Mouse (Mus musculus): ENCODE measurements around the gene Kcnip3.

Kcnip3 gene

GRCm38 (mm10) chr2:127522006-127522441 lies at the start of gene Kcnip3:
Kcnip3 (minus strand) TSS chr2:127522094.
- no peak for DNase-seq

- DNase-seq: peak; percentile 82 to 90
Measured at GRCm38 (mm10) chr2:127559070-127559966, 37.4 kb upstream of the Kcnip3 start.

- no peak for DNase-seq
Measured at GRCm38 (mm10) chr2:127551078-127551477, 29.2 kb upstream of the Kcnip3 start.

- no peak for DNase-seq
Measured at GRCm38 (mm10) chr2:127550446-127550845, 28.6 kb upstream of the Kcnip3 start.

- DNase-seq: no peak
Measured at GRCm38 (mm10) chr2:127549711-127550110, 27.8 kb upstream of the Kcnip3 start.

GRCm38 (mm10) chr2:127548342-127549074 lies 26.6 kb upstream of the Kcnip3 start:
- no peak for DNase-seq

GRCm38 (mm10) chr2:127541697-127542096 lies 19.8 kb upstream of the Kcnip3 start:
- no peak for DNase-seq

- DNase-seq: peak; percentile 29 to 58
Measured at GRCm38 (mm10) chr2:127541185-127541584, 19.3 kb upstream of the Kcnip3 start, which contains the start of gene Prom2. Prom2 (minus strand) TSS chr2:127541467.

GRCm38 (mm10) chr2:127539494-127539893 lies 17.6 kb upstream of the Kcnip3 start:
- DNase-seq: no peak

- no peak for DNase-seq
Measured at GRCm38 (mm10) chr2:127537548-127537947, 15.7 kb upstream of the Kcnip3 start.

GRCm38 (mm10) chr2:127535363-127535762 lies 13.5 kb upstream of the Kcnip3 start:
- DNase-seq: no peak

GRCm38 (mm10) chr2:127532379-127532778 lies 10.5 kb upstream of the Kcnip3 start:
- DNase-seq: peak in 1 of 2 experiments; percentile 24

GRCm38 (mm10) chr2:127531592-127531991 lies 9.7 kb upstream of the Kcnip3 start:
- DNase-seq: peak in 1 of 2 experiments; percentile 44

- DNase-seq: no peak
Measured at GRCm38 (mm10) chr2:127530418-127530817, 8.5 kb upstream of the Kcnip3 start.

GRCm38 (mm10) chr2:127525004-127525775 lies 3.3 kb upstream of the Kcnip3 start:
- no peak for DNase-seq

- DNase-seq: no peak
Measured at GRCm38 (mm10) chr2:127523950-127524729, 2.2 kb upstream of the Kcnip3 start.

- DNase-seq: peak; percentile 17 to 45
Measured at GRCm38 (mm10) chr2:127521172-127522005, 505 bp downstream of the Kcnip3 start.

- no peak for DNase-seq
Measured at GRCm38 (mm10) chr2:127520123-127520522, 1.8 kb downstream of the Kcnip3 start.

GRCm38 (mm10) chr2:127519308-127519707 lies 2.6 kb downstream of the Kcnip3 start:
- no peak for DNase-seq

- DNase-seq: no peak
Measured at GRCm38 (mm10) chr2:127518831-127519230, 3.1 kb downstream of the Kcnip3 start.

GRCm38 (mm10) chr2:127518273-127518672 lies 3.6 kb downstream of the Kcnip3 start:
- DNase-seq: no peak
